Mouse (Mus musculus): ENCODE data around the gene Rbfox1. TPM values are rescaled to one million over a fixed set of nuclear protein-coding genes. Genes with fewer than 3 reads are reported as not detected.

Rbfox1 gene
- polyA plus RNA-seq, 1 experiment from 2014 or later = 7.5 TPM

- Histone ChIP-seq H3K36me3 (ENCODE audit: control insufficient read depth, insufficient read depth, low read length) (no peaks in the 10 kb centered on the region), H3K9ac (ENCODE audit: low read depth, low read length) (no peak overlapping the region), H3K4me3 (ENCODE audit: low read length) (no peak overlapping the region), H3K9me3 (ENCODE audit: control insufficient read depth, low read length) (no peaks in the 10 kb centered on the region), H3K27me3 (ENCODE audit: control insufficient read depth, insufficient read depth, low read length) (peaks cover 24% of the 10 kb centered on the region), H3K4me2 (replicated peaks; ENCODE audit: low read depth, low read length) (no peak overlapping the region), H3K4me1 (ENCODE audit: control insufficient read depth, insufficient read depth, low read length) (no peaks in the 10 kb centered on the region), H3K27ac (ENCODE audit: low read depth, low read length) (no peak overlapping the region)
- ATAC-seq (ENCODE audit: low FRiP score, low TSS enrichment) = no peak
- WGBS = 77% methylated on average over 5 of the region's 5 CpGs
Measured at GRCm38 (mm10) chr16:6353191-6353590, 468.0 kb downstream of the Rbfox1 start.

DNA sequence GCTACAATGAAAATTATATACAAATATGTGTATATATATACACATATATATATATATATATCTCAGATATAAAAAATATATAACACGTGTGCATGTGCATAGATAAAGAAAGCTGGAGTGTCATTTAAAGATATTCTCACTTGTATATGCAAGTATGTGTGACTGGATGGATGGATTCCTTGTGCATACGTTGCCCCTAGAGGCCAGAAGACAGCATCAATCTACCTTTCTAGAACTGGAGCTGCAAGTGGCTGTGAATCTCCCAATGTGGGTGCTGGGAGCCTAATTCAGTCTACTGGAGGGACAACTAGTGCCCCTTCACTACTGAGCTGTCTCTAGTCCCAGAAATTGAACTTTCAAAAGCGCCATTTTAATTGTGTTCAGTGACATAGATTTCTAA is 471.8 kb downstream of the Rbfox1 start:
- H3K4me2 ChIP-seq (replicated peaks; ENCODE audit: low read depth, low read length) = no peak overlapping the region
- H3K36me3 ChIP-seq (ENCODE audit: control insufficient read depth, insufficient read depth, low read length) = no peaks in the 10 kb centered on the region
- H3K4me3 ChIP-seq (ENCODE audit: low read length) = no peak overlapping the region
- H3K9ac ChIP-seq (ENCODE audit: low read depth, low read length) = no peak overlapping the region
- no peak for ATAC-seq (ENCODE audit: low FRiP score, low TSS enrichment)
- no peak overlapping the region for H3K27ac ChIP-seq (ENCODE audit: low read depth, low read length)
- H3K9me3 ChIP-seq (ENCODE audit: control insufficient read depth, low read length) = no peaks in the 10 kb centered on the region
- H3K4me1 ChIP-seq (ENCODE audit: control insufficient read depth, insufficient read depth, low read length) = no peaks in the 10 kb centered on the region
- WGBS = 71% methylated on average over 3 of the region's 3 CpGs
- no peaks in the 10 kb centered on the region for H3K27me3 ChIP-seq (ENCODE audit: control insufficient read depth, insufficient read depth, low read length)

DNA sequence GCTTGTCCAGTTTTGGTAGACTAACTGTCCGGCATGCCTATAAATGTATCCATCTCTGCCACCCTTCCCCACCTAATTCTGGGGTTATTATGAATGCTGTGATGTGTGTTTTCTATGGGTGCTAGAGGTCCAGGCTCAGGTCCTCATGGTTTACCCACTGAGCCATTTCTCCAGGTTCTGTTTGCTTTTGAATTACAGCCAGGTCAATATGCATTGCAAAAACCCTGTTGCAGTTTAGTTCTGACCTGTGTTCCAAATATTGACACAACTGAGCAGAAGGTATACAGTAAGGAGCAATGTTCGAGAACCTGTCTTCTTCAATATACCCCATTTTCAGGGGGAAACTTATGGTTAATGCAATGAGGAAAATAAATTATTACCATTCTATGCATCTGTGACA is 480.6 kb downstream of the Rbfox1 start:
- no peaks in the 10 kb centered on the region for H3K36me3 ChIP-seq (ENCODE audit: control insufficient read depth, insufficient read depth, low read length)
- H3K4me2 ChIP-seq (replicated peaks; ENCODE audit: low read depth, low read length) = no peak overlapping the region
- WGBS = 95% methylated on average over 2 of the region's 2 CpGs
- no peaks in the 10 kb centered on the region for H3K27me3 ChIP-seq (ENCODE audit: control insufficient read depth, insufficient read depth, low read length)
- no peak overlapping the region for H3K27ac ChIP-seq (ENCODE audit: low read depth, low read length)
- ATAC-seq (ENCODE audit: low FRiP score, low TSS enrichment) = no peak
- no peak overlapping the region for H3K4me3 ChIP-seq (ENCODE audit: low read length)
- no peaks in the 10 kb centered on the region for H3K9me3 ChIP-seq (ENCODE audit: control insufficient read depth, low read length)
- no peak overlapping the region for H3K9ac ChIP-seq (ENCODE audit: low read depth, low read length)
- no peaks in the 10 kb centered on the region for H3K4me1 ChIP-seq (ENCODE audit: control insufficient read depth, insufficient read depth, low read length)

DNA sequence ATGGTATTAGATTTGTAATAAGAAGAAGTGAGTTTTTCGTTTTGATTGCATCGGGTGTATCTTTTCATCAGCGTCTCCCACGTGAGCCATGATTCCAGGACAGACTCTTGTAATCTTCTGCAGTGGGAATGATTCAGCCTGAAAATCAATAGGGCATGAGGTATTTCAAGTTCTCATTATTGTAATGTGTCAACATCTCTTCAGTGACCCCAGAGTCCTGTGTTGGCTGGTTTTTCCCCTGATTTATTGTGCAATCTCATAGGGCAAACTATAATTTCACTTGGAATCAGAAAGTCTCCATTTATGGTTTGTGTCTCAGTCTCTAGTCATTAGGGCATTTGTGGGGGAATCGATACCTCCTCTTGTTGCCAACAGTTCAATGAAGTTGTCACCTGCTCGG is 481.5 kb downstream of the Rbfox1 start:
- Histone ChIP-seq H3K4me1 (ENCODE audit: control insufficient read depth, insufficient read depth, low read length) (no peaks in the 10 kb centered on the region), H3K9ac (ENCODE audit: low read depth, low read length) (no peak overlapping the region), H3K27me3 (ENCODE audit: control insufficient read depth, insufficient read depth, low read length) (no peaks in the 10 kb centered on the region), H3K4me3 (ENCODE audit: low read length) (no peak overlapping the region), H3K4me2 (replicated peaks; ENCODE audit: low read depth, low read length) (no peak overlapping the region), H3K9me3 (ENCODE audit: control insufficient read depth, low read length) (no peaks in the 10 kb centered on the region), H3K27ac (ENCODE audit: low read depth, low read length) (no peak overlapping the region), H3K36me3 (ENCODE audit: control insufficient read depth, insufficient read depth, low read length) (no peaks in the 10 kb centered on the region)
- 54% methylated on average over 6 of the region's 6 CpGs for WGBS
- no peak for ATAC-seq (ENCODE audit: low FRiP score, low TSS enrichment)

GRCm38 (mm10) chr16:6380924-6381323 is 495.8 kb downstream of the Rbfox1 start:
- no peak for ATAC-seq (ENCODE audit: low FRiP score, low TSS enrichment)
- no peak overlapping the region for H3K4me3 ChIP-seq (ENCODE audit: low read length)
- H3K4me2 ChIP-seq (replicated peaks; ENCODE audit: low read depth, low read length) = no peak overlapping the region
- 85% methylated on average over 3 of the region's 3 CpGs for WGBS
- no peaks in the 10 kb centered on the region for H3K4me1 ChIP-seq (ENCODE audit: control insufficient read depth, insufficient read depth, low read length)
- H3K9ac ChIP-seq (ENCODE audit: low read depth, low read length) = no peak overlapping the region
- no peak overlapping the region for H3K27ac ChIP-seq (ENCODE audit: low read depth, low read length)
- no peaks in the 10 kb centered on the region for H3K27me3 ChIP-seq (ENCODE audit: control insufficient read depth, insufficient read depth, low read length)
- no peaks in the 10 kb centered on the region for H3K9me3 ChIP-seq (ENCODE audit: control insufficient read depth, low read length)
- no peaks in the 10 kb centered on the region for H3K36me3 ChIP-seq (ENCODE audit: control insufficient read depth, insufficient read depth, low read length)

DNA sequence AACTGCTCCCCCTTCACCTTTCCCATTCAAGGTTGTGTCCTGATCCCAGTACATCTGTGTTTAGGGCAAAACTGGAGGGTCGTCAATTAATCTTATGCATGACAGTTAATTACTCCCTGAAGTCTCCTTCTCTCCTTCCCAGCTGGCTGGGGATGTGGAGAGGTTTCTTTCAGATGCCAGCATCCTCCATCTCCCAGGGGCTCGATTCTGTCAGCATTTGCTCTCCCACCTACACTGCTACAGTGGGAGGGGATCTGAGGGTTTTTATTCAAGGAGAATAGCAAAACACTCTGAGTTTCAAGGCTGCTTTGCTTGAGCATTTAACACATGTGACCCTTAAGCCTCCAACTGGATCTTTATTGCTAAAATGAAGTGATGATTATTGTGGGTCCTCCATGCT is 496.4 kb downstream of the Rbfox1 start:
- no peak for ATAC-seq (ENCODE audit: low FRiP score, low TSS enrichment)
- no peak overlapping the region for H3K9ac ChIP-seq (ENCODE audit: low read depth, low read length)
- no peaks in the 10 kb centered on the region for H3K27me3 ChIP-seq (ENCODE audit: control insufficient read depth, insufficient read depth, low read length)
- H3K4me1 ChIP-seq (ENCODE audit: control insufficient read depth, insufficient read depth, low read length) = no peaks in the 10 kb centered on the region
- WGBS = 50% methylated on average over 2 of the region's 2 CpGs
- H3K4me3 ChIP-seq (ENCODE audit: low read length) = no peak overlapping the region
- H3K27ac ChIP-seq (ENCODE audit: low read depth, low read length) = no peak overlapping the region
- H3K36me3 ChIP-seq (ENCODE audit: control insufficient read depth, insufficient read depth, low read length) = no peaks in the 10 kb centered on the region
- H3K4me2 ChIP-seq (replicated peaks; ENCODE audit: low read depth, low read length) = no peak overlapping the region
- no peaks in the 10 kb centered on the region for H3K9me3 ChIP-seq (ENCODE audit: control insufficient read depth, low read length)

DNA sequence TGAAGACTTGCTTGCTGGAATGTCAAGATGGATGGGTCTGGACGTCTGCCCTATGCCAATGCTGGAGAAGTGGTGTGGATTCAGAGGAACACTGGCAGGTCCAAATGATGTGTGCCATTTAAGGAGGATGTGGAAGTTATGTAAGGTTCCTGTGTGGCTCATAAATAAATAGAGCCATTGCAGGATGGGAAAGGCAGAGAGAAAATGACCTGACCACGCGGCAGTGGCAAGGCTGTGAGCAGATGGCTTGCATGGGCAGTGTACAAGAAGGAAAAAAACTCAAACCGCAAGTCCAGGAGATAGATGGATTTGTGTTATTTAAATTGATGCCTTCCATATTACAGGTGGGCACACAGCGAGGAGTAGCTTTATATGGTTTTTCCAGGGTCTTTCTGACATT is 497.6 kb downstream of the Rbfox1 start:
- Histone ChIP-seq H3K9me3 (ENCODE audit: control insufficient read depth, low read length) (no peaks in the 10 kb centered on the region), H3K27me3 (ENCODE audit: control insufficient read depth, insufficient read depth, low read length) (no peaks in the 10 kb centered on the region), H3K36me3 (ENCODE audit: control insufficient read depth, insufficient read depth, low read length) (no peaks in the 10 kb centered on the region), H3K9ac (ENCODE audit: low read depth, low read length) (no peak overlapping the region), H3K27ac (ENCODE audit: low read depth, low read length) (no peak overlapping the region), H3K4me1 (ENCODE audit: control insufficient read depth, insufficient read depth, low read length) (no peaks in the 10 kb centered on the region), H3K4me3 (ENCODE audit: low read length) (no peak overlapping the region), H3K4me2 (replicated peaks; ENCODE audit: low read depth, low read length) (no peak overlapping the region)
- WGBS = 86% methylated on average over 5 of the region's 5 CpGs
- no peak for ATAC-seq (ENCODE audit: low FRiP score, low TSS enrichment)

GRCm38 (mm10) chr16:6390278-6390930 is 505.2 kb downstream of the Rbfox1 start:
- Histone ChIP-seq H3K27ac (ENCODE audit: low read depth, low read length) (no peak overlapping the region), H3K27me3 (ENCODE audit: control insufficient read depth, insufficient read depth, low read length) (no peaks in the 10 kb centered on the region), H3K4me2 (replicated peaks; ENCODE audit: low read depth, low read length) (no peak overlapping the region), H3K4me3 (ENCODE audit: low read length) (no peak overlapping the region), H3K36me3 (ENCODE audit: control insufficient read depth, insufficient read depth, low read length) (no peaks in the 10 kb centered on the region), H3K9me3 (ENCODE audit: control insufficient read depth, low read length) (no peaks in the 10 kb centered on the region), H3K9ac (ENCODE audit: low read depth, low read length) (no peak overlapping the region), H3K4me1 (ENCODE audit: control insufficient read depth, insufficient read depth, low read length) (no peaks in the 10 kb centered on the region)
- no peak for ATAC-seq (ENCODE audit: low FRiP score, low TSS enrichment)
- WGBS = 84% methylated on average over 6 of the region's 6 CpGs

DNA sequence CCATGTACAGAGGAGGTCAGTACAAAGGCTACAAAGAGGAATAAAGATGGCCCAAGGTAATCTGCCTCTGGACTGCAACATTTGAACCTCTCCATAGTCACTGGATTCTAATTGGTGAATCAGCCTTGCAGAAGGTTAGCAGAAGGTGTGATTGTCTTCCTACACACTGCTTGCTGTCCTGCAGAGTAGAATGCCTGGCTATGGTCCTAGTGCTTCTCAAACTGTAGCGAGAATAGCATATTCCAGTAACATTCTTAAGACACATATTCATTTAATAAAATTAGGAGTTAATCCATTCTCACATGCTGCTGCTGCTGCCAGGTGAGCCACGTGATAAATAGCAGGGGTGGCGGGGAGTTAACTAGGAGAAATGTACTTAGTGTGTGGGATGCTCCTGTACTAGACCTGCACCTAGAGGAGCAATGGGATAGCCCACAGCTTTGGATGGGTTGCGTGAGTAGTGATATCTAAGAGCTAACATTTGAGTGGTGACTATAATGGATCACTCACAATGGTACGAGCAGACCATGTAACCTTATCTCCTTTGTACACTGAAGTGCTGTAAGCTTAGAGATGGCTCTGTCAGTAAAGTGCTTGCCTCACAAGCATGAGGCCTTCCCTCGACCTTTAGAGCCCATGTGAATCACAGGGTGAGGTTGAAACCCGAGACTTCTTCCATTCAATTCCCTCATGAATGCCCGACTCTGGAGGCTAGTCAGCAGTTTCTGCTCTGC is 511.7 kb downstream of the Rbfox1 start:
- H3K4me2 ChIP-seq (replicated peaks; ENCODE audit: low read depth, low read length) = no peak overlapping the region
- H3K9me3 ChIP-seq (ENCODE audit: control insufficient read depth, low read length) = no peaks in the 10 kb centered on the region
- no peak overlapping the region for H3K27ac ChIP-seq (ENCODE audit: low read depth, low read length)
- no peaks in the 10 kb centered on the region for H3K36me3 ChIP-seq (ENCODE audit: control insufficient read depth, insufficient read depth, low read length)
- H3K27me3 ChIP-seq (ENCODE audit: control insufficient read depth, insufficient read depth, low read length) = no peaks in the 10 kb centered on the region
- ATAC-seq (ENCODE audit: low FRiP score, low TSS enrichment) = no peak
- no peak overlapping the region for H3K4me3 ChIP-seq (ENCODE audit: low read length)
- H3K9ac ChIP-seq (ENCODE audit: low read depth, low read length) = no peak overlapping the region
- WGBS = 47% methylated on average over 8 of the region's 8 CpGs
- H3K4me1 ChIP-seq (ENCODE audit: control insufficient read depth, insufficient read depth, low read length) = no peaks in the 10 kb centered on the region

Measured in kidney, embryonic 14.5 days (tissue).